Mouse (Mus musculus): ENCODE data around the gene Tmem30a. TPM values are rescaled to one million over a fixed set of nuclear protein-coding genes. Genes with fewer than 3 reads are reported as not detected.

The Tmem30a gene
- polyA plus RNA-seq, 1 experiment from 2014 or later = 81.1 TPM

DNA sequence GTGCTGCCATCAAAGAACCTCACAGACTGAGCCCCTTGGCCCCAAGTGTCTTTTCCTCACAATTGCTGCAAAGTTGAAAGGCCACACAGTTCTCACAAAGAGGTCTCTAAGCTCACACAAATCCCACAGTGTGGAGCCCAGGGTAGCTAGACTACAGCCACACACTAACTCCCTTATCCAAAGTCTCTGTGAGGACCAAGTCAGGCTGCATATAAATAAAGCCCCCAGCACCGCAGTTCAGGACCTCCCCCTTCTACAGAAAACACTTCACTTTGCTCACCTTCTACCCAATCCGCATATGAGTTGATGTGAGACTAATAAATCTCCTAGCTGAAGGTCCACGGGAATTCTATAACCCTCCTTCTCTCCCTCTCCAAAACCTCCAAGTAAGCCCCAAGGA lies 8.9 kb downstream of the Tmem30a start:
- WGBS = 47% methylated on average over 3 of the region's 3 CpGs
- Histone ChIP-seq H3K4me3 (replicated peaks) (no peak overlapping the region), H3K9me3 (replicated peaks) (no peaks in the 10 kb centered on the region), H3K27me3 (no peaks in the 10 kb centered on the region), H3K4me2 (no peak overlapping the region), H3K4me1 (0 out of 2 replicates have a peak, but pooled peaks cover 2% of the 10 kb centered on the region), H3K36me3 (no peaks in the 10 kb centered on the region), H3K27ac (no peak overlapping the region), H3K9ac (no peak overlapping the region)
- ATAC-seq (replicated peaks; ENCODE audit: low FRiP score) = no peak

DNA sequence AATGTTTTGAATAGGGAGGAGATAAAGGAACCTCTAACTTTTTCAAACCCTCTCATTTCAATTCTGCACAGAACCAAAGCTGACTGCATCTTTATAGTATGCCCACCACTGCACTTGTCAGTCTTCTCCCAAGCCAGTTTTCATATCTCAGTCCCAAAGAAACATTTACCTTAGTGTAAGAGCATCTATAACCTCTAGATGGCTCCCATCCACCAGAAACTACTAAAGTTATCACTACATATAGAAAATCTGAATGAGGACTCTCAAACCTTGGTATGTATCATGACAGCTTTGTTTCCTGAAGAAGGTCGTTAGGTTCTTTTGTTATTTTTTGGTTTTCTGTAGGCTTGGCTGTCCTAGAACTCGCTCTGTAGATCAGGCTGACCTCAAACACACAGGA lies 14.0 kb downstream of the Tmem30a start:
- H3K36me3 ChIP-seq = peaks cover 14% of the 10 kb centered on the region
- H3K9ac ChIP-seq = no peak overlapping the region
- WGBS = 72% methylated on average over 2 of the region's 2 CpGs
- no peak overlapping the region for H3K27ac ChIP-seq
- H3K4me2 ChIP-seq = no peak overlapping the region
- ATAC-seq (replicated peaks; ENCODE audit: low FRiP score) = no peak
- no peaks in the 10 kb centered on the region for H3K4me1 ChIP-seq
- H3K4me3 ChIP-seq (replicated peaks) = no peak overlapping the region
- H3K27me3 ChIP-seq = no peaks in the 10 kb centered on the region
- no peaks in the 10 kb centered on the region for H3K9me3 ChIP-seq (replicated peaks)

DNA sequence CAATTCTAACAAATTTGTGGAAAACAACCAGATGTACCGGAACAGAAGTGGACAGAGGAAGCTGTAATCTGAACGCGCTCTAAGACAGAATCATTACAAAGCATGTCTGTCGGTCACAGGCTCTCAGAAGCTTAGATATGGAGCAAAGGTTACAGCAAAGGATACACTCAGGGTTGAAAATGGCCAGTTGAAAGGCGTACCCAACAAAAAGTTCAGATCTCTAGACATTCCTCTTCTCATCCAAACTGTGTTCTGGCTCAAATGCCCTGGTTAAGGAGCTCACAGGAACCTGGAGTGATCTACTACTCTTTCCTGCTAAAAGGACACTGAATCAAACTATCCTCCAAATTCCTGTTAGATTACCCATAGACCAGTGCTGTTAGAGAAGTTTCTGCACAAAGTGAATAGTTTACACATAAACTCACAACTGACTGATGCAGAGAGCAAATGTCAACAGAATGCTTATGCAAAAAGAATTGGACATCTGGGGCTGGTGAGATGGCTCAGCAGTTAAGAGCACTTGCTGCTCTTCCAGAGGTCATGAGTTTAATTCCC lies 26.2 kb downstream of the Tmem30a start:
- no peaks in the 10 kb centered on the region for H3K9me3 ChIP-seq (replicated peaks)
- H3K27ac ChIP-seq = no peak overlapping the region
- WGBS = 91% methylated on average over 5 of the region's 5 CpGs
- H3K36me3 ChIP-seq = peaks cover 17% of the 10 kb centered on the region
- H3K4me2 ChIP-seq = no peak overlapping the region
- no peak for ATAC-seq (replicated peaks; ENCODE audit: low FRiP score)
- H3K9ac ChIP-seq = no peak overlapping the region
- no peaks in the 10 kb centered on the region for H3K27me3 ChIP-seq
- no peak overlapping the region for H3K4me3 ChIP-seq (replicated peaks)
- peaks cover 3% of the 10 kb centered on the region; the same call in 1 of the 2 replicates for H3K4me1 ChIP-seq

DNA sequence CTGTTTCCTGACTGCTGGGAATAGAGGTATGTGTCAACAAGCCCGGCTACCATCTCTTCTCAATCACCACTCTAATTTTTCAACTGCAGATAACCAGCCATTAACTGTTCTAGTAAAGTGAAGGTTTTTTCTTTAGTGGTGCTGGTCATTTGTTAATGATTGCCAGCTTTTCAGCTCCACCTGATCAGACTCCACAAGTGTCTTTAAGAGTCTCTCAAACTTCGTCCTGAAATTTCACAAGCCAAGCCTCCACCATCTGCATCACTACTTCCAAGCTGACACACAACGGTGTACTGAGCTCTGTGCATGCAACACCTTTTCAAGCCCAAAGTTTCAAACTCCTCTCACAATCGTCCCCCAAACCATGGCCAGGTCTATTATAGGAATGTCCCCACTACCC lies 28.0 kb downstream of the Tmem30a start:
- WGBS = 76% methylated on average over 4 of the region's 4 CpGs
- Histone ChIP-seq H3K9me3 (replicated peaks) (no peaks in the 10 kb centered on the region), H3K27me3 (no peaks in the 10 kb centered on the region), H3K4me1 (peaks cover 3% of the 10 kb centered on the region; the same call in 1 of the 2 replicates), H3K9ac (no peak overlapping the region), H3K36me3 (peaks cover 5% of the 10 kb centered on the region), H3K27ac (no peak overlapping the region), H3K4me3 (replicated peaks) (no peak overlapping the region), H3K4me2 (no peak overlapping the region)
- ATAC-seq (replicated peaks; ENCODE audit: low FRiP score) = peak; percentile 25; the same call in 1 of the 2 replicates

DNA sequence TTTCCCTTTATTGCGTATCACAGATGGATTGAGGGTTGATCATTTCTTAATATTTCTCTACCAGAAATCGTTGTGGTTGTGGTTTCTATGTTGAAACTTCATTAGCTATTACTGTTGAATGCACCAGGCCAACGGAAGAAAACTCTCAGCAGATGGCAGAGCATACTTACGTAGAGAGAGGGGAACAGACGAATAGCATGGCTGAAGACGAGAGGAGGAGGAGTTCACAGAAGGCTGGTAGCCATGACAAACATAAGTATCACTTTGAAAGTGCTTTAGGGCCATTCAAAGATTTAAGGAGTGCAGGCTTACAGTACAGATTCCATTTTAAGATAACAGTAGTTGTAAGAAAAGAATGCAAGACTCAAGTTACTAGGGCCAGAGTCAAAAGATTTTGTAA lies 30.8 kb downstream of the Tmem30a start:
- H3K4me2 ChIP-seq = no peak overlapping the region
- H3K27ac ChIP-seq = no peak overlapping the region
- H3K36me3 ChIP-seq = peaks cover 4% of the 10 kb centered on the region
- no peak for ATAC-seq (replicated peaks; ENCODE audit: low FRiP score)
- H3K27me3 ChIP-seq = no peaks in the 10 kb centered on the region
- no peaks in the 10 kb centered on the region for H3K9me3 ChIP-seq (replicated peaks)
- H3K9ac ChIP-seq = no peak overlapping the region
- H3K4me3 ChIP-seq (replicated peaks) = no peak overlapping the region
- 81% methylated on average over 6 of the region's 6 CpGs for WGBS
- peaks cover 17% of the 10 kb centered on the region for H3K4me1 ChIP-seq

DNA sequence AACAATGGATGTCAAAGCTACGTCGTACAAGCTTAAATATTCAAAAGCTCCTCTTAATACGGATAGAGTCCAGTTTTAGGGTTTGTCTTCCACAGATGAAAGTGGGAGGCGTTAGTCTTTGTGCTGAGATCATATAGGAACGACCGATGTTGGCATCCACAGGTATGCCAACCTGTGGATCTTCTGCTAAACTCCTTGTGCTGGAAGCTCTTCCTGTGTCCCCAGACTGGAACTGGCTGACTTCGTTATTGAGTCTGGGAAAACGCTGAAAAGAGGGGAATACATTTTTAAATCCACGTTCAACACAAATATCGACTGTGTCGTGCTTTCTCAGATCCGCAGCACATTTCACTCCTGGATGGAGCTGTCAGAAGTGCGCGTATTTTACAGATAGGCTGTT lies 33.2 kb downstream of the Tmem30a start:
- Histone ChIP-seq H3K27me3 (no peaks in the 10 kb centered on the region), H3K27ac (peak overlapping the region; percentile 91), H3K4me1 (peaks cover 14% of the 10 kb centered on the region), H3K9me3 (replicated peaks) (no peaks in the 10 kb centered on the region), H3K36me3 (peaks cover 24% of the 10 kb centered on the region), H3K4me3 (replicated peaks) (peak overlapping the region; percentile 90), H3K9ac (peak overlapping the region; percentile 82), H3K4me2 (peak overlapping the region; percentile 78)
- 7% methylated on average over 14 of the region's 14 CpGs for WGBS
- no peak; the same call in 1 of the 2 replicates for ATAC-seq (replicated peaks; ENCODE audit: low FRiP score)

DNA sequence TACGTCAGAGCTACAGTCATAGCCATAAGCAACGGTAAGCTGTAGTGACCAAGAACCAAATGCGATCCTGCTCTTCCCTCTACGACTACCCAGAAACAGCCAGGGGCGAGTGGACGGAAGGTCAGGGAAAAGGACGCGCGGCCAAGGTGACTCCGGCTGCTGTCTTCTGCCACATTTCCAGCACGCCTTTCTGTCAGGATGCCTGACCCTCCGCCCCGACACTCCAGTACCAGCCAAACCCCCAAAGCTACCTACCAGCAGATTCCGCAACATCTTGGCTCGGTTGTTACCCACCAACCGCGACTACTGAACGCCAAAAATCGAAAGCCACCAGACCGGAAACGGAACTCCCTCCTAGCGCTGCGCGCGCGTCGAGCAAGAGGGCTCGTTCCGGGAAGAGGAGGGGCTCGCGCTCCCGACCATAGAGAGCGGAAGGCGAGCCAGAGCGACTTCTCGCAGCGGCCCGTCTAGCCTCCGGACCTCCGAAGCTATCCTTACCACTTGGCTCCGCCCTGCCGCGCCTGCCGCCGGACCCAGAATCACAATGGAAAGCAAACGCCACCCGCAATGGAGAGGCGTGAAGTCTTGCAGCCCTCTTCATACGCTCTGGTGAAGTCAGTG lies 33.8 kb downstream of the Tmem30a start, which contains the start of gene Cox7a2:
Gene Cox7a2, minus strand, starts transcription at position 494 of the 621 bp plus-strand sequence.
- Histone ChIP-seq H3K27me3 (no peaks in the 10 kb centered on the region), H3K36me3 (peaks cover 27% of the 10 kb centered on the region), H3K4me3 (replicated peaks) (peak within 1 kb of the TSS; percentile 90), H3K27ac (peak within 1 kb of the TSS; percentile 91), H3K9ac (peak within 1 kb of the TSS; percentile 82), H3K9me3 (replicated peaks) (no peaks in the 10 kb centered on the region), H3K4me2 (peak within 1 kb of the TSS; percentile 78), H3K4me1 (peaks cover 14% of the 10 kb centered on the region)
- WGBS = under 1% methylated on average over 49 of the region's 49 CpGs
- ATAC-seq (replicated peaks; ENCODE audit: low FRiP score) = peak; percentile 100

DNA sequence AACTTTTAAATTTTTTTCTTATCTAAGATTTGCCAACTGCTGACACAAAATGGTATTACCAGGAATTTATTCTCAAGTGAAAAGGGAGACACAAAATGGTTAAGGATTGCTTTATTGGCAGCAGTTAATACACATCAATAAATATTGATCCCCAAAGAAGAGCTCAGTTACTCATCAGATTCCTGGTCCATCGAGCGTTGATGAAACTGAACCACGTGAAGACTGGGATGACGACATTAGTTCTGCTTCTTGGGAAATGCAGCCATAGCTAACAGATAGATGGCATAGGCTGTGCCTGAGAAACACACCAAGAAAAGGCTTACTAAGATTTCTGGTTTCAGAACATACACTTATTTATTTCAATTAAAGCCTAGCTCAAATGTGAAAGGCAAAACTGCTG lies 38.0 kb downstream of the Tmem30a start:
- no peaks in the 10 kb centered on the region for H3K9me3 ChIP-seq (replicated peaks)
- H3K36me3 ChIP-seq = peaks cover 49% of the 10 kb centered on the region
- WGBS = 97% methylated on average over 4 of the region's 4 CpGs

DNA sequence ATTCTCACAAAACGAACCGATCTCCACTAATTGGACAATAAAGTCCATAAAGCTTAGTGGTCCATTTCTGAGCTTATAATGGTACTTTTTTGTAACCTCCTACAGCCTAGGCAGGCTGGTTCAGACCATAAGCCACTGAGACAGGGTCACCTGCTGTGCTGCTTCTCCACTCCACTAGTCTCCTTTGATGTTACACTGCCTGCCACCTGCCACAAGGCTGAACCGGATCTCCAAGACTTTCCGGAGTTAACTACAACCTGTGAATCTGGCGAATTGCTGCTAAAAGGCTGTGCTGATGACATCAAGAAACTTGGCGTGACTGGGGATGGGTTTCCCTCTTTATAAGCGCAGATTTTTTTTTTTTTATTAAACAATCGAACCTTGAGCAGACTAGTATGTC lies 41.5 kb downstream of the Tmem30a start:
- Histone ChIP-seq H3K4me1 (no peaks in the 10 kb centered on the region), H3K27ac (no peak overlapping the region), H3K9ac (no peak overlapping the region), H3K4me2 (no peak overlapping the region), H3K4me3 (replicated peaks) (no peak overlapping the region), H3K9me3 (replicated peaks) (no peaks in the 10 kb centered on the region), H3K27me3 (no peaks in the 10 kb centered on the region), H3K36me3 (peaks cover 42% of the 10 kb centered on the region)
- WGBS = 37% methylated on average over 8 of the region's 8 CpGs
- no peak for ATAC-seq (replicated peaks; ENCODE audit: low FRiP score)

More for the DNA sequence above, 38.0 kb downstream of the Tmem30a start:
- peaks cover 14% of the 10 kb centered on the region for H3K4me1 ChIP-seq
- no peak for ATAC-seq (replicated peaks; ENCODE audit: low FRiP score)
- H3K4me3 ChIP-seq (replicated peaks) = no peak overlapping the region
- H3K27me3 ChIP-seq = no peaks in the 10 kb centered on the region
- no peak overlapping the region for H3K27ac ChIP-seq
- no peak overlapping the region for H3K4me2 ChIP-seq
- no peak overlapping the region for H3K9ac ChIP-seq

DNA sequence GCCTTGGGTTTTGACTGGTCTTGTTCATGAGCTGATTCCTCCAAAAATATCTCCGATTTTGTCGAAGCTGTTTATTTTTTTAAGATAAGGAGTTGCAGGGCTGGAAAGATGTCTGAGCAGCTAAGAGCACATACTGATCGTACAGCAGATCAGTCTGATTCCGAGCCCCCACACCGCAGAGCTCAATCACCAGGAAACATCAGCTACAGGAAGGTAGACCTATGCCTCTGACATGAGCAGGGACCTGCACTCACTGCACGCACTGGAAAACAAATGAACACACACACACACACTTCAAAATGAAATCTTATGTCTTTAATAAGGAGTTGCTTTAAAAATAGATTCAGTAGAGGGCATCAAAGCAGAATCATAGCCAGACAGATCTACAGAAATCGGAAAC lies 42.6 kb downstream of the Tmem30a start:
- H3K36me3 ChIP-seq = peaks cover 32% of the 10 kb centered on the region
- H3K4me1 ChIP-seq = no peaks in the 10 kb centered on the region
- no peak for ATAC-seq (replicated peaks; ENCODE audit: low FRiP score)
- H3K4me2 ChIP-seq = no peak overlapping the region
- H3K9ac ChIP-seq = no peak overlapping the region
- 78% methylated on average over 7 of the region's 7 CpGs for WGBS
- no peaks in the 10 kb centered on the region for H3K27me3 ChIP-seq
- no peak overlapping the region for H3K4me3 ChIP-seq (replicated peaks)
- H3K27ac ChIP-seq = no peak overlapping the region
- no peaks in the 10 kb centered on the region for H3K9me3 ChIP-seq (replicated peaks)

DNA sequence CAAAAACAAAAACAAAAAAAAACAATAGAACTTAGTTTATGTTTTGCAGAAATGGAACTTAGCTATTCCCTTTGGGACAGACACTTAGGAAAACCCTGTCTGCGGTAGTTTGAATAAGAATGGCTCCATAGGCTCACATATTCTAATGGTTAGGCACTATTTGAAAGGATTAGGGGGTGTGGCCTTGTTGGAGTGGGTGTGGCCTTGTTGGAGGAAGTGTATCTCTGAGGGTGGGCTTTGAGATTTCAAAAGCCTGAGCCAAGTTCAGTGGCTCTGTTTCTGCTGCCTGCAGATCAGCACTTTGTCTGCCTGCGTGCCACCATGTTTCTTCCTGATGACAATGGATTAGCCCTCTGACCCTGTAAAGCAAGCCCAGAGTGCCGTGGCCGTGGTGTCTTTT lies 48.3 kb downstream of the Tmem30a start:
- Histone ChIP-seq H3K36me3 (no peaks in the 10 kb centered on the region), H3K4me2 (no peak overlapping the region), H3K4me3 (replicated peaks) (no peak overlapping the region), H3K4me1 (no peaks in the 10 kb centered on the region), H3K9me3 (replicated peaks) (no peaks in the 10 kb centered on the region), H3K9ac (no peak overlapping the region), H3K27ac (no peak overlapping the region), H3K27me3 (no peaks in the 10 kb centered on the region)
- WGBS = 68% methylated on average over 4 of the region's 4 CpGs
- no peak for ATAC-seq (replicated peaks; ENCODE audit: low FRiP score)

DNA sequence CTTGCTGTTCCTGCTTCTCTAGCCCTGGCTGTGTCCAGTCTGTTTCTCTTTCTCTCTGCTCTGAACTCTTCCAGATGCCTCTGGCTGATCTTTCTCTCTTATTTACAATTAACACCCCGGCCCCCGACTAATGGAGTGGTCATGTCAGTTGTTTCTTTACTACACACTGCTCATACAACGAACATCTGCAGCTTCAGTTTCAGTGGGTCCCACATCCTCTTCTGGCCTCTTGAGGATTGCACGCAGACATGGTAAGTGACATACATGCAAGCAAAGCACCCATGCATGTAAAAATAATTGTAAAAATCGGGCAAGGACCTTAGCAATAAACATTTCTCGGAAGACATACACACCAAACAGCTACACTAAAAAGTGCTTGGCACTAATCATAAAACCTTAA lies 57.7 kb downstream of the Tmem30a start:
- H3K9me3 ChIP-seq (replicated peaks) = no peaks in the 10 kb centered on the region
- no peak for ATAC-seq (replicated peaks; ENCODE audit: low FRiP score)
- WGBS = 82% methylated on average over 6 of the region's 6 CpGs

More for the DNA sequence above, 57.7 kb downstream of the Tmem30a start:
- Histone ChIP-seq H3K4me1 (no peaks in the 10 kb centered on the region), H3K4me3 (replicated peaks) (no peak overlapping the region), H3K9ac (no peak overlapping the region), H3K27me3 (no peaks in the 10 kb centered on the region), H3K27ac (no peak overlapping the region), H3K36me3 (no peaks in the 10 kb centered on the region), H3K4me2 (no peak overlapping the region)

Data from kidney, embryonic 15.5 days (tissue).